Mouse (Mus musculus): Measurements from ENCODE around the gene Efna3.

GRCm38 (mm10) chr3:89332013-89332412 is 9.2 kb upstream of the Efna3 start:
- TF ChIP-seq CTCF (IDR thresholded peaks at IDR 0.05; ENCODE audit: low read depth) (no peak), EP300 (optimal IDR thresholded peaks at IDR 0.05) (no peak)

Data from stomach, postnatal 0 days (tissue).